Mouse (Mus musculus): ENCODE results near the gene Wwc2. TPM values are rescaled to one million over a fixed set of nuclear protein-coding genes. Genes with fewer than 3 reads are reported as not detected.

Gene Wwc2
- polyA plus RNA-seq (2014; fragmentation: Nextera tagmentation; extraction: Ambion mirVana): 12.5 and 12.7 TPM in 2 replicates

- Histone ChIP-seq H3K4me3 (ENCODE audit: low read depth, low read length) (peak within 1 kb of the TSS; percentile 90), H3K4me1 (ENCODE audit: control insufficient read depth, insufficient read depth, low read length) (peaks cover 42% of the 10 kb centered on the region)
- WGBS: 4% methylated on average over 20 of the region's 46 CpGs
These were observed at the start of gene Wwc2 for GRCm38 (mm10) chr8:47990911-47991820. Wwc2 (minus strand) TSS chr8:47990924.

GRCm38 (mm10) chr8:48038261-48038934 lies 47.7 kb upstream of the Wwc2 start:
- 79% methylated on average over 7 of the region's 7 CpGs for WGBS
- H3K4me2 ChIP-seq (ENCODE audit: low read depth, low read length): no peak overlapping the region
- no peak for ATAC-seq (ENCODE audit: low read depth)

More at GRCm38 (mm10) chr8:47990911-47991820, at the start of gene Wwc2:
- Histone ChIP-seq H3K9ac (ENCODE audit: low read depth, low read length) (peak within 1 kb of the TSS; percentile 92), H3K27me3 (replicated peaks; ENCODE audit: control insufficient read depth, insufficient read depth, low read length) (no peaks in the 10 kb centered on the region), H3K27ac (replicated peaks; ENCODE audit: low read depth, low read length) (peak within 1 kb of the TSS; percentile 92), H3K9me3 (ENCODE audit: control insufficient read depth, low read length) (no peaks in the 10 kb centered on the region), H3K36me3 (ENCODE audit: control insufficient read depth, insufficient read depth, low read length) (no peaks in the 10 kb centered on the region), H3K4me2 (ENCODE audit: low read depth, low read length) (peak within 1 kb of the TSS; percentile 96)
- ATAC-seq (ENCODE audit: low read depth): peak; percentile 55
- DNase-seq (ENCODE audit: low spot score): peak; percentile 68

DNA sequence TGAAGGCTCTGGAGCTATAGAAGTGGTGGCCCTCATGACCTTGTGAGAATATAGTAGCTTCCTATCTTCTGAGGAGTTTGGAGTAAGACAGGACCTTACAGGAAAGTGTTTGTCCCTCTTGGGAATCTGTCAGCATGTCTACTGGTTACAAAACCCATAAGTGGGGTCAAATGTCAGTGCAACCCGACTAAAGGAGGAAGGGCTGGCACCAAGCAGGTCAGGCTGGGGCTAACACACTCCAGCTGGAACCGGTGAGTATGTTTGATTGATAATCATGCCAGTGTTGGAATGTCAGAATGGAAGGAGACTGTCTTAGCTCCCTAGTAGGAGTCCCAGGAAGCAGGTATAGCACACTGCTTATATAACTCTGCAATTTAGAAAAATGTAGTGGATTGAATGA lies 41.3 kb upstream of the Wwc2 start:
- no peaks in the 10 kb centered on the region for H3K27me3 ChIP-seq (replicated peaks; ENCODE audit: control insufficient read depth, insufficient read depth, low read length)
- H3K4me1 ChIP-seq (ENCODE audit: control insufficient read depth, insufficient read depth, low read length): no peaks in the 10 kb centered on the region
- ATAC-seq (ENCODE audit: low read depth): no peak
- no peaks in the 10 kb centered on the region for H3K36me3 ChIP-seq (ENCODE audit: control insufficient read depth, insufficient read depth, low read length)
- no peak overlapping the region for H3K9ac ChIP-seq (ENCODE audit: low read depth, low read length)
- no peak overlapping the region for H3K27ac ChIP-seq (replicated peaks; ENCODE audit: low read depth, low read length)
- no peaks in the 10 kb centered on the region for H3K9me3 ChIP-seq (ENCODE audit: control insufficient read depth, low read length)
- DNase-seq (ENCODE audit: low spot score): no peak
- no peak overlapping the region for H3K4me3 ChIP-seq (ENCODE audit: low read depth, low read length)
- H3K4me2 ChIP-seq (ENCODE audit: low read depth, low read length): no peak overlapping the region
- 5% methylated on average over 2 of the region's 2 CpGs for WGBS

More at GRCm38 (mm10) chr8:48038261-48038934, 47.7 kb upstream of the Wwc2 start:
- no peaks in the 10 kb centered on the region for H3K27me3 ChIP-seq (replicated peaks; ENCODE audit: control insufficient read depth, insufficient read depth, low read length)
- H3K4me3 ChIP-seq (ENCODE audit: low read depth, low read length): no peak overlapping the region
- no peaks in the 10 kb centered on the region for H3K36me3 ChIP-seq (ENCODE audit: control insufficient read depth, insufficient read depth, low read length)
- H3K27ac ChIP-seq (replicated peaks; ENCODE audit: low read depth, low read length): no peak overlapping the region
- H3K9me3 ChIP-seq (ENCODE audit: control insufficient read depth, low read length): no peaks in the 10 kb centered on the region
- H3K4me1 ChIP-seq (ENCODE audit: control insufficient read depth, insufficient read depth, low read length): no peaks in the 10 kb centered on the region
- no peak for DNase-seq (ENCODE audit: low spot score)
- H3K9ac ChIP-seq (ENCODE audit: low read depth, low read length): no peak overlapping the region

DNA sequence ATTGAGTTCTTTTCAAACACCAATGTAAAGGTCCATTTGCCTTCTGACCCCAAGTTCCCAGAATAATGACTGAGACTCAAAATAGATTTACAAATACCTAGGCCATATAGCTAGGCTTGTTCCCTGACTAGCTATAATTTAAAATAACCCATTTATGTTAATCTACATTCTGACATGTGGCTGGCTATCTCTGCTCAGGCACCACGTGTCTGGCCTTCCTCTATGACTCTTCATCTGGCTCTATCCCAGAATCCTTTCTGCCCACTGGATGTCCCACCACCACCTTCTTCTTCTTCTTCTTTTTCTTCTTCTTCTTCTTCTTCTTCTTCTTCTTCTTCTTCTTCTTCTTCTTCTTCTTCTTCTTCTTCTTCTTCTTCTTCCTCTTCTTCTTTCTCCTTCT lies 39.9 kb upstream of the Wwc2 start:
- no peaks in the 10 kb centered on the region for H3K36me3 ChIP-seq (ENCODE audit: control insufficient read depth, insufficient read depth, low read length)
- 65% methylated on average over 1 of the region's 1 CpGs for WGBS
- H3K9ac ChIP-seq (ENCODE audit: low read depth, low read length): no peak overlapping the region
- no peaks in the 10 kb centered on the region for H3K27me3 ChIP-seq (replicated peaks; ENCODE audit: control insufficient read depth, insufficient read depth, low read length)
- no peak for DNase-seq (ENCODE audit: low spot score)
- H3K4me3 ChIP-seq (ENCODE audit: low read depth, low read length): no peak overlapping the region
- H3K27ac ChIP-seq (replicated peaks; ENCODE audit: low read depth, low read length): no peak overlapping the region
- H3K9me3 ChIP-seq (ENCODE audit: control insufficient read depth, low read length): no peaks in the 10 kb centered on the region
- no peaks in the 10 kb centered on the region for H3K4me1 ChIP-seq (ENCODE audit: control insufficient read depth, insufficient read depth, low read length)
- no peak overlapping the region for H3K4me2 ChIP-seq (ENCODE audit: low read depth, low read length)
- ATAC-seq (ENCODE audit: low read depth): no peak

- Histone ChIP-seq H3K27ac (replicated peaks; ENCODE audit: low read depth, low read length) (no peak overlapping the region), H3K4me3 (ENCODE audit: low read depth, low read length) (no peak overlapping the region), H3K27me3 (replicated peaks; ENCODE audit: control insufficient read depth, insufficient read depth, low read length) (no peaks in the 10 kb centered on the region), H3K36me3 (ENCODE audit: control insufficient read depth, insufficient read depth, low read length) (no peaks in the 10 kb centered on the region), H3K9me3 (ENCODE audit: control insufficient read depth, low read length) (0 out of 2 replicates have a peak, but pooled peaks cover 4% of the 10 kb centered on the region), H3K4me2 (ENCODE audit: low read depth, low read length) (no peak overlapping the region), H3K9ac (ENCODE audit: low read depth, low read length) (no peak overlapping the region), H3K4me1 (ENCODE audit: control insufficient read depth, insufficient read depth, low read length) (no peaks in the 10 kb centered on the region)
- 61% methylated on average over 11 of the region's 11 CpGs for WGBS
- DNase-seq (ENCODE audit: low spot score): no peak
- no peak for ATAC-seq (ENCODE audit: low read depth)
These were observed 36.1 kb upstream of the Wwc2 start for GRCm38 (mm10) chr8:48026796-48027195.

DNA sequence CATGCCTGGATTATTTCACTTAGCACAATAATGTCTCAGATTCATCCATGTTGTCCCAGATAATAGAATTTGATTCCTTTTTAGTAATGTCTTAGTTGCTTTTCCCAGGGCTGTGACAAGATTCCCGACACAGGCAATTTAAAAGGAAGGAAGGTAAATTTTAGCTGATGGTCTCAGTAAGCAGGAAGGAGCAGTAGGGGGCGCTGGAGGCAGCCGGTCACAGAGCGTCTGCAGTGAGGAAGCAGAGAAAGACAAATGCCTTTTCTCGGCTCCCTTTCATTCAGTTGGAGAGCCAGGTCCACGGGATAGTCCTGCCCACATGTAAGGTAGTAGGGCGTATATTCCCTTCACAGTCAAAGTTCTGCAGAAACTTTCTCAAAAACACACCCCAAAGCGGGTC lies 32.5 kb upstream of the Wwc2 start:
- H3K4me2 ChIP-seq (ENCODE audit: low read depth, low read length): no peak overlapping the region
- 0 out of 2 replicates have a peak, but pooled peaks cover 4% of the 10 kb centered on the region for H3K9me3 ChIP-seq (ENCODE audit: control insufficient read depth, low read length)
- H3K27ac ChIP-seq (replicated peaks; ENCODE audit: low read depth, low read length): no peak overlapping the region
- WGBS: 76% methylated on average over 8 of the region's 8 CpGs
- H3K4me1 ChIP-seq (ENCODE audit: control insufficient read depth, insufficient read depth, low read length): no peaks in the 10 kb centered on the region
- H3K36me3 ChIP-seq (ENCODE audit: control insufficient read depth, insufficient read depth, low read length): no peaks in the 10 kb centered on the region
- DNase-seq (ENCODE audit: low spot score): no peak
- H3K4me3 ChIP-seq (ENCODE audit: low read depth, low read length): no peak overlapping the region
- H3K27me3 ChIP-seq (replicated peaks; ENCODE audit: control insufficient read depth, insufficient read depth, low read length): no peaks in the 10 kb centered on the region
- ATAC-seq (ENCODE audit: low read depth): no peak
- H3K9ac ChIP-seq (ENCODE audit: low read depth, low read length): no peak overlapping the region

DNA sequence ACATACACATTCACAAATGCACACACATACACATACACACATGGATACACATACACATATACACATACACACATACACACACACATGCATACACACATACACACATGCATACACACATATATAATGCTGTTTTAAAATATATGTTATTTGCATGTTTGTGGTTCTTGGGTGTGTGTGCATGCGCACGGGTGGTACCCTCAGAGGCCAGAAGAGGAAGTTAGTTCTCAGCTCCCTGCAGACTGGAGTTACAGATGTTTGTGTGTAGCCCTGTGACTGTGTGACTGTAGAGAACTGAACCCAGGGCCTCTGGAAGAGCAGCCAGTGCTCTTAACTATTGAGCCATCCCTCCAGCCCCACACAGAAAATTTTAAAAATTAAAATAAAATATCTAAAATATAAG lies 29.0 kb upstream of the Wwc2 start:
- 0 out of 2 replicates have a peak, but pooled peaks cover 4% of the 10 kb centered on the region for H3K9me3 ChIP-seq (ENCODE audit: control insufficient read depth, low read length)
- no peak overlapping the region for H3K4me2 ChIP-seq (ENCODE audit: low read depth, low read length)
- no peaks in the 10 kb centered on the region for H3K27me3 ChIP-seq (replicated peaks; ENCODE audit: control insufficient read depth, insufficient read depth, low read length)
- 84% methylated on average over 2 of the region's 2 CpGs for WGBS
- H3K4me1 ChIP-seq (ENCODE audit: control insufficient read depth, insufficient read depth, low read length): no peaks in the 10 kb centered on the region
- DNase-seq (ENCODE audit: low spot score) (no peak), ATAC-seq (ENCODE audit: low read depth) (no peak)
- H3K27ac ChIP-seq (replicated peaks; ENCODE audit: low read depth, low read length): no peak overlapping the region
- no peak overlapping the region for H3K4me3 ChIP-seq (ENCODE audit: low read depth, low read length)
- no peak overlapping the region for H3K9ac ChIP-seq (ENCODE audit: low read depth, low read length)
- H3K36me3 ChIP-seq (ENCODE audit: control insufficient read depth, insufficient read depth, low read length): no peaks in the 10 kb centered on the region

DNA sequence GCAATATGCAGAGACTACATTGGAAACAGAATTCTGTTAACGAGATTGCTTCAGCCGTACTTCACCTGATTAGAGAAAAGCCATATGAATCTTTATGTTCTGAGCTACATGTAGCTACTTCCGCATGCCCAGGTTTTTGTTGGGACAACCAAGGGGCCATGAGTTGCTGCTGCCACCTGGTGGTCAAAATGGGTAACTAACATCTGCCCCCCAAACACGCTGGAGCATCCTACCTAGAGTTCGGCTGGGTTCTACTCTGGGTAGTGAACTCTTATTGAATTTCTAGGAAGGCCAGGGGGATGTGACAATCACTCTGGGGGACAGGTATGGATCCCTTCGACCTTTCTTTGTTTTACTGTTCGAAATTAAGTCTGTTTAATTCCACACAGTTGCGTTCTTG lies 25.8 kb upstream of the Wwc2 start:
- Histone ChIP-seq H3K27ac (replicated peaks; ENCODE audit: low read depth, low read length) (no peak overlapping the region), H3K36me3 (ENCODE audit: control insufficient read depth, insufficient read depth, low read length) (no peaks in the 10 kb centered on the region), H3K9me3 (ENCODE audit: control insufficient read depth, low read length) (no peaks in the 10 kb centered on the region), H3K9ac (ENCODE audit: low read depth, low read length) (no peak overlapping the region), H3K4me3 (ENCODE audit: low read depth, low read length) (no peak overlapping the region), H3K4me2 (ENCODE audit: low read depth, low read length) (no peak overlapping the region), H3K27me3 (replicated peaks; ENCODE audit: control insufficient read depth, insufficient read depth, low read length) (no peaks in the 10 kb centered on the region), H3K4me1 (ENCODE audit: control insufficient read depth, insufficient read depth, low read length) (no peaks in the 10 kb centered on the region)
- ATAC-seq (ENCODE audit: low read depth): peak; percentile 53; the same call in 1 of the 2 replicates
- 25% methylated on average over 8 of the region's 8 CpGs for WGBS
- peak; percentile 86 for DNase-seq (ENCODE audit: low spot score)

All from embryonic facial prominence, embryonic 14.5 days (tissue).